Mouse (Mus musculus): ENCODE measurements around the gene Gpat3. TPM values are rescaled to one million over a fixed set of nuclear protein-coding genes. Genes with fewer than 3 reads are reported as not detected.

Gpat3 gene
- 1 to 10 TPM; 2.8 to 4.8 TPM for total RNA-seq (2021)
- long read RNA-seq, experiment 1, transcript Gpat3-201 (13 exons, 2,884 nt): major isoform, 5 of 9 reads
- long read RNA-seq, experiment 1, partial matches to known transcripts: 0 of 9 reads
- long read RNA-seq, experiment 1, other reads (novel, unspliced or antisense): 4 of 9 reads
- long read RNA-seq, experiment 2, partial matches to known transcripts: 0 of 4 reads
- long read RNA-seq, experiment 2, other reads (novel, unspliced or antisense): 0 of 4 reads

GRCm38 (mm10) chr5:100845485-100845847 is at the start of gene Gpat3:
Gpat3 (plus strand) TSS chr5:100845713.
- peak; percentile 22 for DNase-seq

GRCm38 (mm10) chr5:100798165-100798860 is 47.2 kb upstream of the Gpat3 start, which contains the start of the genes Helq and Mrps18c:
Helq (minus strand) TSS chr5:100798598.
Mrps18c (plus strand) TSS chr5:100798627.
- DNase-seq: peak; percentile 87

GRCm38 (mm10) chr5:100818341-100818740 is 27.2 kb upstream of the Gpat3 start:
- DNase-seq: no peak

GRCm38 (mm10) chr5:100819568-100820480 is 25.7 kb upstream of the Gpat3 start:
- no peak for DNase-seq

GRCm38 (mm10) chr5:100820483-100821184 is 24.9 kb upstream of the Gpat3 start, which contains the start of gene Abraxas1:
Abraxas1 (minus strand) TSS chr5:100820965.
- peak; percentile 83 for DNase-seq

GRCm38 (mm10) chr5:100821375-100821774 is 24.1 kb upstream of the Gpat3 start:
- no peak for DNase-seq

- no peak for DNase-seq
Measured at GRCm38 (mm10) chr5:100822826-100823225, 22.7 kb upstream of the Gpat3 start.

- no peak for DNase-seq
Measured at GRCm38 (mm10) chr5:100825975-100826374, 19.5 kb upstream of the Gpat3 start.

- DNase-seq: no peak
Measured at GRCm38 (mm10) chr5:100826531-100826930, 19.0 kb upstream of the Gpat3 start.

- no peak for DNase-seq
Measured at GRCm38 (mm10) chr5:100828701-100829100, 16.8 kb upstream of the Gpat3 start.

- DNase-seq: no peak
Measured at GRCm38 (mm10) chr5:100832680-100833079, 12.8 kb upstream of the Gpat3 start.

- no peak for DNase-seq
Measured at GRCm38 (mm10) chr5:100833841-100834240, 11.7 kb upstream of the Gpat3 start.

- no peak for DNase-seq
Measured at GRCm38 (mm10) chr5:100835862-100836538, 9.5 kb upstream of the Gpat3 start.

- DNase-seq: no peak
Measured at GRCm38 (mm10) chr5:100837907-100838306, 7.6 kb upstream of the Gpat3 start.

GRCm38 (mm10) chr5:100844485-100844884 is 1.0 kb upstream of the Gpat3 start:
- no peak for DNase-seq

GRCm38 (mm10) chr5:100845848-100846598 is 510 bp downstream of the Gpat3 start:
- peak; percentile 67 for DNase-seq

- DNase-seq: no peak
Measured at GRCm38 (mm10) chr5:100846599-100846920, 1.0 kb downstream of the Gpat3 start.

- DNase-seq: no peak
Measured at GRCm38 (mm10) chr5:100847143-100847542, 1.6 kb downstream of the Gpat3 start.

GRCm38 (mm10) chr5:100853963-100854362 is 8.4 kb downstream of the Gpat3 start:
- DNase-seq: no peak

GRCm38 (mm10) chr5:100856552-100856951 is 11.0 kb downstream of the Gpat3 start:
- DNase-seq: no peak

Measured in gastrocnemius, postnatal 10 days (tissue).